Mouse (Mus musculus) hindbrain, embryonic 16.5 days (tissue): Measurements from ENCODE around the gene Atp6v0a1. TPM values are rescaled to one million over a fixed set of nuclear protein-coding genes. Genes with fewer than 3 reads are reported as not detected.
A peak's percentile ranks its signal among the peaks of the same experiment; 100 is the strongest.

Experiments
- ATAC-seq: fragments of 200-750 bp; cut with Nextera tagmentation; 2 replicates; pipeline ENCODE4 v1.8.0; 2017; ENCODE audit warnings: moderate TSS enrichment, moderate library complexity
- H3K27ac ChIP-seq: fragments of 300-500 bp; sonication (generic); 2 replicates; pipeline ENCODE4 v1.5.1; 2014; ENCODE audit warnings: low read depth, mild to moderate bottlenecking, control low read depth, low read length, moderate library complexity
- H3K27me3 ChIP-seq: fragments of 300-500 bp; sonication (generic); replicated peaks from 2 replicates; pipeline ENCODE4 v1.6.1; 2014; ENCODE audit warnings: low read length; ENCODE audit not compliant: control insufficient read depth, insufficient read depth
- H3K36me3 ChIP-seq: fragments of 300-500 bp; sonication (generic); 2 replicates; pipeline ENCODE4 v1.6.1; 2014; ENCODE audit warnings: mild to moderate bottlenecking, low read length, moderate library complexity, mixed read lengths; ENCODE audit not compliant: control insufficient read depth, insufficient read depth
- H3K4me1 ChIP-seq: fragments of 300-500 bp; sonication (generic); 2 replicates; pipeline ENCODE4 v1.6.1; 2014; ENCODE audit warnings: low read depth, low read length; ENCODE audit not compliant: control insufficient read depth, insufficient read depth
- H3K4me2 ChIP-seq: fragments of 300-500 bp; sonication (generic); 2 replicates; pipeline ENCODE4 v1.6.1; 2014; ENCODE audit warnings: mild to moderate bottlenecking, low read length, control low read depth, moderate library complexity
- H3K4me3 ChIP-seq: fragments of 300-500 bp; sonication (generic); 2 replicates; pipeline ENCODE4 v1.5.1; 2014; ENCODE audit warnings: mild to moderate bottlenecking, low read length, control low read depth, moderate library complexity
- H3K9ac ChIP-seq: fragments of 300-500 bp; sonication (generic); 2 replicates; pipeline ENCODE4 v1.6.1; 2014; ENCODE audit warnings: low read depth, mild to moderate bottlenecking, control low read depth, low read length, moderate library complexity
- H3K9me3 ChIP-seq: fragments of 300-500 bp; sonication (generic); 2 replicates; pipeline ENCODE4 v1.6.1; 2014; ENCODE audit warnings: mild to moderate bottlenecking, low read length, moderate library complexity; ENCODE audit not compliant: control insufficient read depth
- WGBS: fragments of 180-500 bp; shearing (Covaris S2); extraction: QIAGEN DNeasy Blood & Tissue Kit; methylation state at CpG from one replicate; pipeline ENCODE4 v1.1.7; 2014; 5-methylcytosine and 5-hydroxymethylcytosine counted together
- polyA plus RNA-seq: library from polyadenylated mRNA; unstranded; fragments of >200 nt; fragmentation: Nextera tagmentation; extraction: Ambion mirVana; gene quantifications from 2 replicates; pipeline ENCODE4 v1.2.1, GENCODE M21; 2015

The Atp6v0a1 gene
- polyA plus RNA-seq, 1 experiment from 2014 or later, result 175 TPM

DNA sequence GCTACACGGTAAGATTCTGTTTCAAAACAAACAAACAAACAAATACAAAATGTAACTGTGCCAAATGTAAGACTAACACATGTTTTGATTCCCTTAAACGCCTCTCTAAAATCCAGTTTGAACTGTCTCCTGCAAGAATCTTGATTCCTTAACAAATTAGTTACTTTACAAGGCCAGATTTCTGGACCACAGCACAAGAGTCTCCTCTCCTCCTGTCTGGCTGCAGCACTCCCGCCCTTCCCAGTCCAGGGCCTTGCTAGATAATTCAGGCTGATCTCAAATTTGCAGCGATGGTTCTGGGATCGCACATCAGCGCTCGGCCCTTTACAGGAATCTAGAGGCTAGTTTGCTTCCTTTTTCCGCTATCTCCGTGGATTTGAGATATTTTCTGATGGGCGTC, 72.4 kb downstream of the Atp6v0a1 start:
- Histone ChIP-seq H3K9me3 (no peaks in the 10 kb centered on the region), H3K4me3 (peak overlapping the region; percentile 80), H3K36me3 (peaks cover 3% of the 10 kb centered on the region), H3K27me3 (peaks cover 39% of the 10 kb centered on the region), H3K9ac (peak overlapping the region; percentile 25), H3K27ac (peak overlapping the region; percentile 92), H3K4me1 (peaks cover 25% of the 10 kb centered on the region), H3K4me2 (peak overlapping the region; percentile 100)
- WGBS, result 5% methylated on average over 10 of the region's 10 CpGs
- ATAC-seq, result no peak

DNA sequence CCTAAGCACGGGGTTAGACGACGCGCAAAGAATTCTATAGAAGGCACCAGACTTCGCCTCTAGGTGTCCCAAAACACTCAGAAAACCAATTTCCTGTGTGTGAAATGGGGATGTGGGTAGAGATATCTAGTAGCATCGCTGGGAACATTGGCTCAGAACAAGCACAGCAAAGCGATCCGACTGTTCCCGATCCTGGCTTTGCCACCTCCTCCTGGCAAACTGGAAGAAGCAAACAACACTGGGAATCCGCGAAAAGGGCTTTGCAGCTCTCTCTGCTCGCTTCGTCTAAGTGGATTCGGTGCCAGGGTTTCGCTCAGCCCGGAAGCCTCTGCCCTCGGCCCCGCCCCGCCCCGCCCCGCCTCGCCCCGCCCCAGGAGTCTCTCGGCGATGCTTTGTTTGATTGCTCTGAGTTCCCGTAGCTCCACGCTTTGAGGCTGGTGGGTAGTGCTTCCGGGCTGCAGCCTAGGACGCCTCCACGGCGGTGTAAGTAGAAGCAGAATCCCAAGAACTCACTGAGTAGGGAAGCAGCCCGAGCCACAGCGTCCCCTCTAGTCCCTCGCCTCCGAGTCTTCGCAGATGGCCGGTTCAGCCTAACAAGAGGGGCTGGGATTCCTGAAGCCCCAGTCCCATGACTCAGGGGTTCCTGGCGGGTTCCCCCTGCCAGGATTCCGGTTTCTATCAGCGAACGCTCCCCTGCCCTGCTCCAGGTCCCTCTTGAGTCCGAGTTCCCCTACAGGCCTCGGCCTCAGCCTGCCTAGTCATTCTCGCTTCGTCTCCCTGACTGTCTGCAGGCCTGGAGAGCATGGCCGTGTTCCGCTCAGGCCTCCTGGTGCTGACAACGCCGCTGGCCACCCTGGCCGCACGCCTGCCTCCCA, 73.2 kb downstream of the Atp6v0a1 start, which contains the start of gene Coasy:
Gene Coasy, plus strand, starts transcription at position 358 of the 875 bp plus-strand sequence.
- Histone ChIP-seq H3K4me3 (peak within 1 kb of the TSS; percentile 80), H3K36me3 (peaks cover 3% of the 10 kb centered on the region), H3K27me3 (peaks cover 34% of the 10 kb centered on the region), H3K27ac (peak within 1 kb of the TSS; percentile 92), H3K4me1 (peaks cover 26% of the 10 kb centered on the region), H3K4me2 (peak within 1 kb of the TSS; percentile 100), H3K9me3 (no peaks in the 10 kb centered on the region), H3K9ac (peak within 1 kb of the TSS; percentile 89)
- WGBS, result under 1% methylated on average over 51 of the region's 51 CpGs
- ATAC-seq, result peak; percentile 91

DNA sequence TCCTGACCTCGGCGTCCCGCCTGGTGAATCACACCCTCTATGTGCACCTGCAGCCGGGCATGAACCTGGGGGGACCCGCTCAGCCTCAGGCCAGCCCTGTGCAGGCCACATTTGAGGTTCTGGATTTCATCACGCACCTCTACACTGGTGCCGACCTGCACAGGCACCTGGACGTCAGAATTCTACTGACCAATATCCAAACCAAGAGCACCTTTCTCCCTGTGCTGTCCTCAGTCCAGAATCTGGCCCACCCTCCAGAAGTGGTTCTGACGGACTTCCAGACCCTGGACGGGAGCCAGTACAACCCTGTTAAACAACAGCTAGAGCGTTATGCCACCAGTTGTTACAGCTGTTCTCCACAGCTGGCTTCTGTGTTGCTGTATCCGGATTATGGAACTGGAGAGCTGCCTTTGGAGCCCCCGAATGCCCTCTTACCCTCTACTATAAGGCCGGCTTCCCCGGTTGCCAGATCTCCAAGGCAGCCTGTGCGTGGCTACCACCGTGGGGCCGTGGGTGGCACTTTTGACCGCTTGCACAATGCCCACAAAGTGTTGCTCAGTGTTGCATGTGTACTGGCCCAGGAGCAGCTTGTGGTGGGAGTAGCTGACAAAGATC, 73.9 kb downstream of the Atp6v0a1 start:
- ATAC-seq, result peak; percentile 2; the same call in 1 of the 2 replicates

DNA sequence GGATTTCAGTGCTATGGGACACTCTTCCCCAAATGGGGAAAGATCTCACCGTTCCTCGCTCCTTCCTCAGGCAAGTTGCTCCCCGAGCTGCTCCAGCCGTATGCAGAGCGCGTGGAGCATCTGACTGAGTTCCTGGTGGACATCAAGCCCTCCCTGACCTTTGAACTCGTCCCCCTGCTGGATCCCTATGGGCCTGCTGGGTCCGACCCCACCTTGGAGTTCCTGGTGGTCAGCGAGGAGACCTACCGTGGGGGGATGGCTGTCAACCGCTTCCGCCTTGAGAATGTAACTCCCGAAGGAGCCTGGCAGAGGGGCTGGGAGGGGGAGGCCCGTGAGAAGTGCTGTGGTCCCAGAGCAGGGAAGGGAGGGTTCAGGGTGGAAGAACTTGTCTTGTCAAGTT, 75.0 kb downstream of the Atp6v0a1 start:
- Histone ChIP-seq H3K36me3 (peaks cover 6% of the 10 kb centered on the region), H3K9ac (no peak overlapping the region), H3K4me1 (peaks cover 35% of the 10 kb centered on the region), H3K4me2 (no peak overlapping the region), H3K4me3 (no peak overlapping the region), H3K9me3 (no peaks in the 10 kb centered on the region), H3K27ac (no peak overlapping the region), H3K27me3 (peaks cover 16% of the 10 kb centered on the region)
- WGBS, result 88% methylated on average over 14 of the region's 14 CpGs
- no peak for ATAC-seq

More for the DNA sequence above, 73.9 kb downstream of the Atp6v0a1 start:
- H3K4me2 ChIP-seq, result peak overlapping the region; percentile 100
- H3K36me3 ChIP-seq, result peaks cover 3% of the 10 kb centered on the region
- WGBS, result 33% methylated on average over 19 of the region's 19 CpGs
- H3K4me1 ChIP-seq, result peaks cover 33% of the 10 kb centered on the region
- H3K4me3 ChIP-seq, result peak overlapping the region; percentile 80
- H3K27ac ChIP-seq, result peak overlapping the region; percentile 92
- H3K9me3 ChIP-seq, result no peaks in the 10 kb centered on the region
- peaks cover 27% of the 10 kb centered on the region for H3K27me3 ChIP-seq
- H3K9ac ChIP-seq, result peak overlapping the region; percentile 89

GRCm38 (mm10) chr11:101084811-101085210, 75.6 kb downstream of the Atp6v0a1 start:
- H3K4me1 ChIP-seq, result peaks cover 35% of the 10 kb centered on the region

DNA sequence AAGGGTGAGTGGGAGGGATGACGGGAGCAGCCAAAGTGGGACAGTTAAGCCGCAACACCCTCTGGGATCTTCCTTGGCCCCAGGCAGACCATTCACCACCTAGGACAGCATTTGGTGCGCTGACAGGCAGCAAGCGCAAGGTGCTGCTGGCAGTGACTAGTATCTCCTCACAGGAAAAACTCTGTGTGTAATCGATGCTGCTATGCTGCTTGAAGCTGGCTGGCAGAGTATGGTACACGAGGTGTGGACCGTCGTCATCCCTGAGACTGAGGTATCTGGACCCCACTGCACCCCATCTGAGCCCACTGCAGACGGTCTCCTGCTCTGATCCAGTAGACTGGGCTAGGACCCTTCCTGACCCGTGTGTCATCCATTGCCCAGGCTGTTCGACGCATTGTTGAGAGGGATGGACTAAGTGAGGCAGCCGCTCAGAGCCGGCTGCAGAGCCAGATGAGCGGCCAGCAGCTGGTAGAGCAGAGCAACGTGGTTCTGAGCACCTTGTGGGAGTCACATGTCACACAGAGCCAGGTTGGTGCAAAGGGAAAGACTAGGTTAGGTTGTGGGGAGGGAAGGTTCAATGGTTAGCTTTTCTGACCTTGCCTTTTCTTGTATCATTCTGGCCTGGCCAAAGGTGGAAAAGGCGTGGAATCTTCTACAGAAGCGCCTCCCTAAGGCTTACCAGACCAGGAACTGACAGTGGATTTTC, 76.5 kb downstream of the Atp6v0a1 start:
- Histone ChIP-seq H3K36me3 (peaks cover 21% of the 10 kb centered on the region), H3K4me3 (no peak overlapping the region), H3K9me3 (no peaks in the 10 kb centered on the region), H3K27me3 (peaks cover 1% of the 10 kb centered on the region; the same call in 1 of the 2 replicates), H3K4me2 (no peak overlapping the region), H3K4me1 (peaks cover 35% of the 10 kb centered on the region), H3K9ac (no peak overlapping the region), H3K27ac (peak overlapping the region; percentile 86; the same call in 1 of the 2 replicates)
- 93% methylated on average over 18 of the region's 18 CpGs for WGBS
- ATAC-seq, result no peak

More at GRCm38 (mm10) chr11:101084811-101085210, 75.6 kb downstream of the Atp6v0a1 start:
- Histone ChIP-seq H3K27me3 (peaks cover 11% of the 10 kb centered on the region), H3K4me2 (no peak overlapping the region), H3K27ac (no peak overlapping the region), H3K36me3 (peaks cover 11% of the 10 kb centered on the region), H3K9ac (no peak overlapping the region), H3K4me3 (no peak overlapping the region), H3K9me3 (no peaks in the 10 kb centered on the region)
- 95% methylated on average over 12 of the region's 12 CpGs for WGBS
- ATAC-seq, result no peak

- Histone ChIP-seq H3K27me3 (no peaks in the 10 kb centered on the region), H3K27ac (peak overlapping the region; percentile 86), H3K9ac (peak overlapping the region; percentile 95; the same call in 1 of the 2 replicates), H3K4me3 (no peak overlapping the region), H3K36me3 (peaks cover 26% of the 10 kb centered on the region), H3K4me1 (peaks cover 35% of the 10 kb centered on the region), H3K4me2 (peak overlapping the region; percentile 97), H3K9me3 (no peaks in the 10 kb centered on the region)
- ATAC-seq, result no peak
- WGBS, result 79% methylated on average over 6 of the region's 6 CpGs
Observed at GRCm38 (mm10) chr11:101086323-101086674, 77.0 kb downstream of the Atp6v0a1 start.

- H3K4me3 ChIP-seq, result peak within 1 kb of the TSS; percentile 92
- peaks cover 31% of the 10 kb centered on the region for H3K4me1 ChIP-seq
- H3K27ac ChIP-seq, result peak within 1 kb of the TSS; percentile 86
- peak; percentile 86 for ATAC-seq
- H3K36me3 ChIP-seq, result peaks cover 32% of the 10 kb centered on the region
- H3K9ac ChIP-seq, result peak within 1 kb of the TSS; percentile 95
- no peaks in the 10 kb centered on the region for H3K27me3 ChIP-seq
- H3K9me3 ChIP-seq, result no peaks in the 10 kb centered on the region
- peak within 1 kb of the TSS; percentile 97 for H3K4me2 ChIP-seq
- under 1% methylated on average over 51 of the region's 52 CpGs for WGBS
Observed at GRCm38 (mm10) chr11:101086756-101087681, 77.8 kb downstream of the Atp6v0a1 start, which contains the start of gene Mlx. TSS of gene Mlx (plus strand) at chr11:101087277.
